Mouse (Mus musculus): ENCODE data around the gene Adamts18. TPM values are rescaled to one million over a fixed set of nuclear protein-coding genes. Genes with fewer than 3 reads are reported as not detected.

Gene Adamts18
- polyA plus RNA-seq, 1 experiment from 2014 or later: 0.79 TPM

DNA sequence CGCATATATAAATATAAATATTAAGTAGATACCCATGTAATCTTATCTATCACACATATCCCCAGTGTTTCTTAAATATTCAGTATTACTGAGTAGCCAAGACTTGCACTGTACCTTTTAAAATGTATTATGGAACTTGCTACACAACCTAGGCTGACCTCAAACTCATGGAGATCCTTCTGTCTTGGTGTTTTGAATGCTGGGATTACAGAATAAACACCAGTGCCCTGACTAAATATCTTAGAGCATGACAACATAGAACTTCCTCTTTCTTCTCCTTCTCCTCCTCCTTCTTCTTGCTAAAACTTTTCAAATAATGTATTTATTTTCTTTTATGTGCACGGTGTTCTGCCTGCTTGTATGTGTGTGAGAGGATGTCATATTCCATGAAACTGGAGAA lies 95.4 kb downstream of the Adamts18 start:
- Histone ChIP-seq H3K36me3 (ENCODE audit: control insufficient read depth, insufficient read depth) (no peaks in the 10 kb centered on the region), H3K9ac (ENCODE audit: low read length) (no peak overlapping the region), H3K4me1 (ENCODE audit: control insufficient read depth, insufficient read depth, low read length) (no peaks in the 10 kb centered on the region), H3K4me3 (ENCODE audit: low read length) (no peak overlapping the region), H3K27ac (ENCODE audit: low read length) (no peak overlapping the region), H3K9me3 (replicated peaks; ENCODE audit: control insufficient read depth, low read length) (no peaks in the 10 kb centered on the region), H3K4me2 (ENCODE audit: low read depth, low read length) (no peak overlapping the region), H3K27me3 (ENCODE audit: control insufficient read depth, insufficient read depth, low read length) (no peaks in the 10 kb centered on the region)
- ATAC-seq (replicated peaks; ENCODE audit: extremely low read depth, insufficient read depth, low FRiP score): no peak
- WGBS: 76% methylated on average over 2 of the region's 2 CpGs

DNA sequence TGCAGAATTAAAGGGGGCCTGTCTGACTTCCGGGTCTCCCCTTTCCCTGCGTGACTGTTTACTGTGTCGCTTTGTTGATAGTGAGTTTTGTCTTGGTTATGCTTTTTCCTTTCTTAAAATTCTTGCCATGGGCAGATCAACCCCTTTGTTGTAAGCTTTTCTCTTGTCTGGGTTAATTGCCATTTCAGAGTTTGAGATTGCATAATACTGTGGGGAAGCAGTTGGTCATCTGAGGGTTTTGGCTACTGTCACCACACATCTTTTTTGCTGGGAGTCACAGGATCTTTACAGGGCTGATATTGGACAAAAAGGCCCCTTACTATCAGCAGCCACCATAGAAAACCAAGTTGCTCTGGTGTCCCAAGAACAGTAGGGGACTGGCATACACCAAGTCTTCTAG lies 96.2 kb downstream of the Adamts18 start:
- no peaks in the 10 kb centered on the region for H3K9me3 ChIP-seq (replicated peaks; ENCODE audit: control insufficient read depth, low read length)
- no peak overlapping the region for H3K4me3 ChIP-seq (ENCODE audit: low read length)
- no peaks in the 10 kb centered on the region for H3K36me3 ChIP-seq (ENCODE audit: control insufficient read depth, insufficient read depth)
- ATAC-seq (replicated peaks; ENCODE audit: extremely low read depth, insufficient read depth, low FRiP score): no peak
- no peak overlapping the region for H3K27ac ChIP-seq (ENCODE audit: low read length)
- H3K4me1 ChIP-seq (ENCODE audit: control insufficient read depth, insufficient read depth, low read length): no peaks in the 10 kb centered on the region
- H3K9ac ChIP-seq (ENCODE audit: low read length): no peak overlapping the region
- H3K4me2 ChIP-seq (ENCODE audit: low read depth, low read length): no peak overlapping the region
- no peaks in the 10 kb centered on the region for H3K27me3 ChIP-seq (ENCODE audit: control insufficient read depth, insufficient read depth, low read length)
- WGBS: 88% methylated on average over 3 of the region's 3 CpGs

DNA sequence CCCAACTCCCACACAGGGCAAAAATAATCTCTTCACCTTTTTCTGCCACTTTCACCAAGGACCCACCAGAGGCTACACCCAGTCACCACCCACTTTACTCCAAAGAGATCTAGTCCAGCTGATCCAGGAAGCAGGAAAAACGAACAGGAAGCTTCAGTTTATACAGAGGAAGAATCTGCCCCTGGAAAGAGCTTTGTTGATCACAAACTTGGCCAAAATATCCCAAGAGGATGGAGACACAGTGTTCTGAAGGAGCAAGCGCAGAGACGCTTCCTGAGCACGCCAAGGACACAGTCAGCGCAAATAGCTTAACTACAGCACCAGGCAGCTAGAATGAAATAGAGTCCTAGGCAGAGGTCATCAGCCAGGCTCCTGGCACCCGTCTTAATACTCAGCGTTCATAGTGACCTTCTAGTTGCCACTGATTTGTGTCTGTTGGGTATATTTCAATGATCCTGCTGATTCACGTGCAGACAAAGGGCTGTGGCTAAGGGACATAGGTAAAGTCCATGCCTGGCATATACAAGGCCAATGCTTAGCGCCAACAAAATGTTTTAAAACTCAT lies 113.0 kb downstream of the Adamts18 start:
- H3K4me1 ChIP-seq (ENCODE audit: control insufficient read depth, insufficient read depth, low read length): no peaks in the 10 kb centered on the region
- no peak overlapping the region for H3K4me3 ChIP-seq (ENCODE audit: low read length)
- no peak overlapping the region for H3K4me2 ChIP-seq (ENCODE audit: low read depth, low read length)
- 64% methylated on average over 9 of the region's 9 CpGs for WGBS
- H3K27me3 ChIP-seq (ENCODE audit: control insufficient read depth, insufficient read depth, low read length): no peaks in the 10 kb centered on the region
- no peak for ATAC-seq (replicated peaks; ENCODE audit: extremely low read depth, insufficient read depth, low FRiP score)
- H3K9me3 ChIP-seq (replicated peaks; ENCODE audit: control insufficient read depth, low read length): no peaks in the 10 kb centered on the region
- H3K36me3 ChIP-seq (ENCODE audit: control insufficient read depth, insufficient read depth): no peaks in the 10 kb centered on the region
- no peak overlapping the region for H3K27ac ChIP-seq (ENCODE audit: low read length)
- no peak overlapping the region for H3K9ac ChIP-seq (ENCODE audit: low read length)

DNA sequence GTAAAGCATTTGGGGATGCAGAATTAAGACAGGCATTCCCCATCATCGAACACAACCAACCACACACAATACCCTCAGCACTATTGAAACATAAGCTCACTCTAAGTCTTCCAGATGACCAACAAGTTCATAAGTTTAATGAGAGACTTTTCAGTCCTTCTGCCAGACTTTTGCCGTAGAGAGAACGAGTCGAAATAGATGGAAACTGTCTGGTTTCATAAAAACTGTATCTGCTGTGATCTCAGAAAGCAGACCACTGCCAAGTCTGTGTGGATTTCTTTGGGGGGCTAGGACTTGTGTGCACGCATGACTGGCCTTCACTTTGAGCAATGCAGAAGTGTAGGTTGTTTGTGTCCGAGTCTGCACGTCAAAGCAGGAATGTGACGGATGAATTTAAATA lies 123.2 kb downstream of the Adamts18 start:
- Histone ChIP-seq H3K27ac (ENCODE audit: low read length) (no peak overlapping the region), H3K9ac (ENCODE audit: low read length) (no peak overlapping the region), H3K4me1 (ENCODE audit: control insufficient read depth, insufficient read depth, low read length) (no peaks in the 10 kb centered on the region), H3K4me2 (ENCODE audit: low read depth, low read length) (no peak overlapping the region), H3K36me3 (ENCODE audit: control insufficient read depth, insufficient read depth) (no peaks in the 10 kb centered on the region), H3K27me3 (ENCODE audit: control insufficient read depth, insufficient read depth, low read length) (no peaks in the 10 kb centered on the region), H3K4me3 (ENCODE audit: low read length) (no peak overlapping the region), H3K9me3 (replicated peaks; ENCODE audit: control insufficient read depth, low read length) (no peaks in the 10 kb centered on the region)
- 68% methylated on average over 8 of the region's 8 CpGs for whole genome bisulfite sequencing
- ATAC-seq (replicated peaks; ENCODE audit: extremely low read depth, insufficient read depth, low FRiP score): no peak

DNA sequence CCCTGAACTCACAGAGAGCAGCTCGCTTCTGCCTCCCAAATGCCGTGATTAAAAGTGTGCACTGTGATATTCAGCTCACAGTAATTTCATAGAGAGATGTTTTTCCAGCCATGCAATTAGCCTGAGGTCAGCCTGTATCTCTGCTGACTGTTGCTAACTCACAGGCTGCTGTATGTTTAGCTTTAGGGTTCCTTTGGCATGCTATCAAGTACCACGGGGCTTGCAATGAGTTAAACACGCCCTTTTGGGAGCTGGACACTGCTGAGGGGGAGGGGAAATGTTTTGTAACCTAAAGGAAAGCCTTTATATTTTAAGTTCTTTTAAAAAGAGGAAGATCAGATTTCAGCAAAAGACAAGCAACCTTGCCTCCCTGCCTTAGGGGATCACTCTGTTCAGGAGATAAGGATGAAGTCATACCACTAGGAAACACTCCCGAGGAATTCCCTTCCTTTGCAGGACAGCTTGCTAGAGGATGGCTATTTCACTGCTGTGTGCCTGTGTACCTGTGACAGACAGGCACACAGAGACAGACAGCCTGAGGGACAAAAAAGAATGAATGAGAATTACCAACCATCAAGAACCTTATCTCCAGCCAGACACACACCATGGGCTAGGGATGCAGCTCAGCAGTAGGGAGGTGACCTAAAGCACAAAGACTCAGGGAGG lies 124.5 kb downstream of the Adamts18 start:
- WGBS: 30% methylated on average over 5 of the region's 5 CpGs
- no peaks in the 10 kb centered on the region for H3K36me3 ChIP-seq (ENCODE audit: control insufficient read depth, insufficient read depth)
- no peak overlapping the region for H3K4me3 ChIP-seq (ENCODE audit: low read length)
- no peak overlapping the region for H3K9ac ChIP-seq (ENCODE audit: low read length)
- H3K27me3 ChIP-seq (ENCODE audit: control insufficient read depth, insufficient read depth, low read length): no peaks in the 10 kb centered on the region
- no peak overlapping the region for H3K27ac ChIP-seq (ENCODE audit: low read length)
- ATAC-seq (replicated peaks; ENCODE audit: extremely low read depth, insufficient read depth, low FRiP score): no peak
- H3K4me1 ChIP-seq (ENCODE audit: control insufficient read depth, insufficient read depth, low read length): no peaks in the 10 kb centered on the region
- no peaks in the 10 kb centered on the region for H3K9me3 ChIP-seq (replicated peaks; ENCODE audit: control insufficient read depth, low read length)
- H3K4me2 ChIP-seq (ENCODE audit: low read depth, low read length): no peak overlapping the region

DNA sequence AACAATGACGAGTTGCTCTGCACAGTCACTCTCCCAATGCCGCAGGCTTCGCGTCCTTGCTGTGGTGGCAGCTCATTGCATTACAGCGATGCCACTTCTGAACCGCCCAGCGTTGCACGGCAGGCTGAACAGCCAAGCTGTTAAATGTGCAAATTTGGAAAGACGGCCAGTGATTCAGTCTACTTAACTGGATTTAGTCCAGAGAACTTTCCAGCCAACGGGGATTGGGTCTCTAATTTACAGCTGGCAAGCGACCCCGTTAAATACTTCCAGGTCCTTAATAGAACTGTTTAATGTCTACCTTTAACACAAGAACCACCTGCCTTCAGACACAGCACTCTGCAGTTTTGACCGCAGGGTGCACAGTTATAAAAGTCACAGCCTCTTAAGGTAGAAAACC lies 127.1 kb downstream of the Adamts18 start:
- H3K4me2 ChIP-seq (ENCODE audit: low read depth, low read length): no peak overlapping the region
- no peaks in the 10 kb centered on the region for H3K4me1 ChIP-seq (ENCODE audit: control insufficient read depth, insufficient read depth, low read length)
- H3K9ac ChIP-seq (ENCODE audit: low read length): no peak overlapping the region
- no peak for ATAC-seq (replicated peaks; ENCODE audit: extremely low read depth, insufficient read depth, low FRiP score)
- H3K27me3 ChIP-seq (ENCODE audit: control insufficient read depth, insufficient read depth, low read length): no peaks in the 10 kb centered on the region
- no peaks in the 10 kb centered on the region for H3K36me3 ChIP-seq (ENCODE audit: control insufficient read depth, insufficient read depth)
- H3K9me3 ChIP-seq (replicated peaks; ENCODE audit: control insufficient read depth, low read length): no peaks in the 10 kb centered on the region
- no peak overlapping the region for H3K27ac ChIP-seq (ENCODE audit: low read length)
- H3K4me3 ChIP-seq (ENCODE audit: low read length): no peak overlapping the region
- WGBS: 82% methylated on average over 13 of the region's 13 CpGs

DNA sequence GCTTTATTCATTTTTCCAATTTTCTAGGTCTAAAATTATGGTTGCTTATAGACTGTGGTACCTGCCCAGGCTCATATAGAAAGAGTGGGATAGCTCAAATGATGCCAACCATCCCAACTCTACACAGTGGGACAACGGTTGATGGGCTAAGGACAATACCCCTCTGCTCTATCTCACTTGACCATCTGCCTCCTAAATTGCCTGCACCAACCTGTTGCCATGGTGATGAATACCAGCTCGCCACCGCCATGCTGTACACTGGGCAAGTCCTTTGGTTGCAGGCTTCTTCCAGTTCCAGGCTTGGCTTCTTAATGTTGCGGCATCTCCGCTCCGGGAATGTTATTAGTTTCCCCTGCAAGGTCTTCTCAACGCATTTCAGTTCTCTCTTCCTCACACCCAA lies 143.6 kb downstream of the Adamts18 start:
- 80% methylated on average over 7 of the region's 7 CpGs for WGBS
- Histone ChIP-seq H3K27ac (ENCODE audit: low read length) (no peak overlapping the region), H3K4me3 (ENCODE audit: low read length) (no peak overlapping the region), H3K9ac (ENCODE audit: low read length) (no peak overlapping the region), H3K4me1 (ENCODE audit: control insufficient read depth, insufficient read depth, low read length) (no peaks in the 10 kb centered on the region), H3K4me2 (ENCODE audit: low read depth, low read length) (no peak overlapping the region), H3K9me3 (replicated peaks; ENCODE audit: control insufficient read depth, low read length) (no peaks in the 10 kb centered on the region), H3K27me3 (ENCODE audit: control insufficient read depth, insufficient read depth, low read length) (no peaks in the 10 kb centered on the region), H3K36me3 (ENCODE audit: control insufficient read depth, insufficient read depth) (no peaks in the 10 kb centered on the region)
- no peak for ATAC-seq (replicated peaks; ENCODE audit: extremely low read depth, insufficient read depth, low FRiP score)

DNA sequence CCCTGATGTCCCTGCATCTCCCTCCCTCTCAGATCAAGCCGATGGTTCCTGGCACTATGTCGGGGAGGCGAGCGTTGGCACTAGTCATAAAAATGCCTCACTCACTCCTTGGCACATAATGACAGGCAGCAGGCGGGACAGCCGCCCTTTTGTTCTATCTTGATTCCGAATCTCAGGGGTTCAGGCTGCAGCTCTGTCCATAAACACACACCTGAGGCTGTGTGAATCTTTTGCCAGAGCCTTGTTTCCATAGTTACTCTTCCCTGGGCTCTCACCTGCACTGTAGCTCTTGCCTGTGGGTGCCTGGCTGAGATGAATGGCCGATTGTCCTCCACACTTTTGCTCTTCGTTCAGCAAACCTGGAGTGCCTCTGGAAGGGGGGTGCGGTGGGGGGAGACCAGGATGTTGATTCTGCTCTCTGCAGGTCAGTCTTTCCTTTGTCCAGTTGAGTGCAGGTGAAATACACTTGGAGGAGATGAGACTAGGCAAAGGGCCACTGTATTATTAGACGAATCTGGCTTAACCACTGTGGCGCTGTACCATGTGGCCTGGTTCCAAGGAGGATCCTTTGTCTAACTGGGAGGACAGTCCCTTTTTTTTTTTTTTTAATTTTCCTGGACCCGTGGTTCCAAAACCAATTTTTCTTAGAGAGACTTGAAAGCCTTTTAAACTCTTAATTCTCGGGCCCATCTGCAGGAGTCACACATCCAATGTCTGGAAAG lies 156.8 kb downstream of the Adamts18 start:
- no peak overlapping the region for H3K4me2 ChIP-seq (ENCODE audit: low read depth, low read length)
- no peak overlapping the region for H3K9ac ChIP-seq (ENCODE audit: low read length)
- no peaks in the 10 kb centered on the region for H3K27me3 ChIP-seq (ENCODE audit: control insufficient read depth, insufficient read depth, low read length)
- H3K4me3 ChIP-seq (ENCODE audit: low read length): no peak overlapping the region
- no peaks in the 10 kb centered on the region for H3K9me3 ChIP-seq (replicated peaks; ENCODE audit: control insufficient read depth, low read length)
- no peaks in the 10 kb centered on the region for H3K4me1 ChIP-seq (ENCODE audit: control insufficient read depth, insufficient read depth, low read length)
- H3K36me3 ChIP-seq (ENCODE audit: control insufficient read depth, insufficient read depth): no peaks in the 10 kb centered on the region
- whole genome bisulfite sequencing: 74% methylated on average over 14 of the region's 14 CpGs
- no peak overlapping the region for H3K27ac ChIP-seq (ENCODE audit: low read length)
- no peak for ATAC-seq (replicated peaks; ENCODE audit: extremely low read depth, insufficient read depth, low FRiP score)

DNA sequence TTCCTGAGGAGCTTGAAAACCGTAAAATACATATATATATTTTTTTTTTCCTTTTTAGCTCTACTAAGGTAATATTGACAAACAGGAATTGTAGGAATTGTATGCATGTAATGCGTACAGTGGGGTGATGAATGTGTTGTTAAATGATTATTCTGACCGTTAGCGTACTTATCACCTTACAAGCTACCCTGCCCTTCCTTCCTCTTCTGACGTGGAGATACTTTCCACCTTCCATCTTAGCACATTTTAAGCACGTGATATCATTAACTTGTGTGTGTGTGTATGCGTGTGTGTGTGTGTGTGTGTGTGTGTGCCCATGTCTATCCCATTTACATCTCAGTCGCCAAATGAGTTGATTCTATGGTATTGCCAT lies 160.0 kb downstream of the Adamts18 start:
- H3K4me1 ChIP-seq (ENCODE audit: control insufficient read depth, insufficient read depth, low read length): no peaks in the 10 kb centered on the region
- no peaks in the 10 kb centered on the region for H3K27me3 ChIP-seq (ENCODE audit: control insufficient read depth, insufficient read depth, low read length)
- no peak overlapping the region for H3K4me3 ChIP-seq (ENCODE audit: low read length)
- ATAC-seq (replicated peaks; ENCODE audit: extremely low read depth, insufficient read depth, low FRiP score): no peak
- H3K36me3 ChIP-seq (ENCODE audit: control insufficient read depth, insufficient read depth): no peaks in the 10 kb centered on the region
- WGBS: 76% methylated on average over 8 of the region's 8 CpGs
- no peaks in the 10 kb centered on the region for H3K9me3 ChIP-seq (replicated peaks; ENCODE audit: control insufficient read depth, low read length)
- H3K27ac ChIP-seq (ENCODE audit: low read length): no peak overlapping the region
- H3K4me2 ChIP-seq (ENCODE audit: low read depth, low read length): no peak overlapping the region
- no peak overlapping the region for H3K9ac ChIP-seq (ENCODE audit: low read length)
